ENCODE assay signal across 29 mouse cellular contexts in genomic region chr14:118611714-118612113, GRCm38 (mm10).
A peak's percentile ranks its signal among the peaks of the same experiment; 100 is the strongest.
DNase-seq lines count a peak whose midpoint lies in the region; ATAC-seq and TF ChIP-seq lines count a peak whose summit lies in the region.
"Had no signal": no experiment of that assay in that cellular context is flagged by ENCODE, and none has a peak within 500 bp of the region (broad histone marks: within the 10 kb centered on the region; RNA-seq: fewer than 3 reads in every experiment).

No protein-coding gene starts in this region.

- no peaks in the 10 kb centered on the region for H3K36me3 ChIP-seq in lung, embryonic 16.5 days (ENCODE audit: control insufficient read depth, insufficient read depth, low read length)
- no peaks in the 10 kb centered on the region for H3K36me3 ChIP-seq in stomach, postnatal 0 days (ENCODE audit: control insufficient read depth, insufficient read depth, low read length)
- no peaks in the 10 kb centered on the region for H3K36me3 ChIP-seq in hindbrain, embryonic 16.5 days (ENCODE audit: control insufficient read depth, insufficient read depth, low read length)
- H3K36me3 ChIP-seq: embryonic facial prominence, embryonic 10.5 days; embryonic facial prominence, embryonic 15.5 days; forebrain, embryonic 12.5 days; heart, embryonic 13.5 days; limb, embryonic 10.5 days; limb, embryonic 15.5 days; midbrain, embryonic 15.5 days; neural tube, embryonic 15.5 days had no signal

- intact Hi-C loops in left cerebral cortex, postnatal 14 days (cut with DNase I) = no loop called here

- no peak overlapping the region for H3K9ac ChIP-seq in lung, embryonic 16.5 days (ENCODE audit: low read length)
- H3K9ac ChIP-seq in stomach, postnatal 0 days (ENCODE audit: low read length) = no peak overlapping the region
- no peak overlapping the region for H3K9ac ChIP-seq in hindbrain, embryonic 16.5 days (ENCODE audit: low read depth, low read length)
- H3K9ac ChIP-seq: embryonic facial prominence, embryonic 15.5 days; forebrain, embryonic 12.5 days; forebrain, postnatal 0 days; heart, embryonic 13.5 days; hindbrain, embryonic 14.5 days; limb, embryonic 15.5 days; liver, embryonic 13.5 days; midbrain, embryonic 15.5 days; neural tube, embryonic 15.5 days had no signal

- peak; percentile 51 for ATAC-seq in lung, embryonic 16.5 days (ENCODE audit: low read depth)
- peak; percentile 90 for ATAC-seq in stomach, postnatal 0 days (ENCODE audit: low FRiP score, low TSS enrichment)
- ATAC-seq in hindbrain, embryonic 16.5 days = no peak
- ATAC-seq: forebrain, postnatal 0 days; midbrain, embryonic 15.5 days had no signal

- no peaks in the 10 kb centered on the region for H3K9me3 ChIP-seq in lung, embryonic 16.5 days (ENCODE audit: control insufficient read depth, low read length)
- H3K9me3 ChIP-seq in stomach, postnatal 0 days (ENCODE audit: control insufficient read depth, low read length) = no peaks in the 10 kb centered on the region
- H3K9me3 ChIP-seq in hindbrain, embryonic 16.5 days (ENCODE audit: control insufficient read depth, low read length) = no peaks in the 10 kb centered on the region
- H3K9me3 ChIP-seq: embryonic facial prominence, embryonic 10.5 days; embryonic facial prominence, embryonic 15.5 days; forebrain, embryonic 12.5 days; G1E; heart, embryonic 13.5 days; limb, embryonic 10.5 days; limb, embryonic 15.5 days; liver, embryonic 13.5 days; midbrain, embryonic 10.5 days; midbrain, embryonic 15.5 days; neural tube, embryonic 15.5 days had no signal

- H3K4me1 ChIP-seq in lung, embryonic 16.5 days (replicated peaks; ENCODE audit: control insufficient read depth, insufficient read depth, low read length) = no peaks in the 10 kb centered on the region; the same call in 1 of the 2 replicates
- no peaks in the 10 kb centered on the region for H3K4me1 ChIP-seq in stomach, postnatal 0 days (replicated peaks; ENCODE audit: control insufficient read depth, insufficient read depth)
- H3K4me1 ChIP-seq in hindbrain, embryonic 16.5 days (ENCODE audit: control insufficient read depth, insufficient read depth, low read depth, low read length) = no peaks in the 10 kb centered on the region
- H3K4me1 ChIP-seq: embryonic facial prominence, embryonic 10.5 days; embryonic facial prominence, embryonic 15.5 days; heart, embryonic 13.5 days; liver, embryonic 13.5 days; midbrain, embryonic 10.5 days; midbrain, embryonic 15.5 days; neural tube, embryonic 15.5 days had no signal

- peak; percentile 12 to 39 for DNase-seq in lung, adult 18-20 months
- DNase-seq in lung, postnatal 14 days = no peak
- peak; percentile 35 to 61 for DNase-seq in lung, postnatal 4 days
- DNase-seq in stomach, postnatal 0 days (ENCODE audit: low spot score) = peak; percentile 77
- no peak for DNase-seq in left cerebral cortex, postnatal 14 days (ENCODE audit: low spot score in 2 of 2)
- DNase-seq in T-cell, adult 2 months (ENCODE audit: low spot score) = no peak
- DNase-seq: adrenal gland, postnatal 10 days; cerebellum, adult 18-20 months; cerebellum, postnatal 14 days; forebrain, postnatal 0 days; gastrocnemius, postnatal 10 days; heart, postnatal 10 days; layer of hippocampus, postnatal 36 days; liver, embryonic 13.5 days; right cerebral cortex, postnatal 25 days had no signal

- WGBS in lung, embryonic 16.5 days = 40% methylated on average over 17 of the region's 17 CpGs
- WGBS in stomach, postnatal 0 days = 44% methylated on average over 17 of the region's 17 CpGs
- 89% methylated on average over 17 of the region's 17 CpGs for WGBS in hindbrain, embryonic 16.5 days

- no peaks in the 10 kb centered on the region for H3K27me3 ChIP-seq in lung, embryonic 16.5 days (ENCODE audit: control insufficient read depth, insufficient read depth, low read depth, low read length)
- H3K27me3 ChIP-seq in stomach, postnatal 0 days (ENCODE audit: control insufficient read depth, insufficient read depth, low read length) = no peaks in the 10 kb centered on the region
- no peaks in the 10 kb centered on the region for H3K27me3 ChIP-seq in hindbrain, embryonic 16.5 days (replicated peaks; ENCODE audit: control insufficient read depth, insufficient read depth, low read length)
- H3K27me3 ChIP-seq: embryonic facial prominence, embryonic 15.5 days; heart, embryonic 13.5 days; limb, embryonic 15.5 days; liver, embryonic 13.5 days; midbrain, embryonic 15.5 days; neural tube, embryonic 15.5 days had no signal

- peak overlapping the region; percentile 17; the same call in 1 of the 2 replicates for H3K4me2 ChIP-seq in lung, embryonic 16.5 days (ENCODE audit: low read depth, low read length)
- peak overlapping the region; percentile 2; the same call in 1 of the 2 replicates for H3K4me2 ChIP-seq in stomach, postnatal 0 days (replicated peaks; ENCODE audit: low read depth)
- no peak overlapping the region for H3K4me2 ChIP-seq in hindbrain, embryonic 16.5 days (ENCODE audit: low read length)
- H3K4me2 ChIP-seq: embryonic facial prominence, embryonic 15.5 days; forebrain, embryonic 12.5 days; heart, embryonic 13.5 days; hindbrain, embryonic 14.5 days; limb, embryonic 15.5 days; liver, embryonic 13.5 days; midbrain, embryonic 15.5 days; neural tube, embryonic 15.5 days had no signal

- no peak overlapping the region for H3K27ac ChIP-seq in lung, embryonic 16.5 days (ENCODE audit: low read length)
- no peak overlapping the region for H3K27ac ChIP-seq in stomach, postnatal 0 days (replicated peaks)
- H3K27ac ChIP-seq in hindbrain, embryonic 16.5 days (ENCODE audit: low read depth, low read length) = no peak overlapping the region
- H3K27ac ChIP-seq: embryonic facial prominence, embryonic 10.5 days; embryonic facial prominence, embryonic 15.5 days; forebrain, embryonic 12.5 days; heart, embryonic 13.5 days; hindbrain, embryonic 14.5 days; limb, embryonic 10.5 days; limb, embryonic 15.5 days; liver, embryonic 13.5 days; macrophage; midbrain, embryonic 10.5 days; midbrain, embryonic 15.5 days; neural tube, embryonic 15.5 days had no signal

- no peak for TF ChIP-seq CTCF in stomach, postnatal 0 days (IDR thresholded peaks at IDR 0.05; ENCODE audit: low read depth)

- no peak overlapping the region for H3K4me3 ChIP-seq in lung, embryonic 16.5 days (ENCODE audit: low read length)
- no peak overlapping the region for H3K4me3 ChIP-seq in stomach, postnatal 0 days (ENCODE audit: low read depth, low read length)
- H3K4me3 ChIP-seq in hindbrain, embryonic 16.5 days (ENCODE audit: low read length) = no peak overlapping the region
- H3K4me3 ChIP-seq: embryonic facial prominence, embryonic 10.5 days; embryonic facial prominence, embryonic 15.5 days; forebrain, embryonic 12.5 days; heart, embryonic 13.5 days; limb, embryonic 10.5 days; limb, embryonic 15.5 days; liver, embryonic 13.5 days; midbrain, embryonic 10.5 days; midbrain, embryonic 15.5 days; neural tube, embryonic 15.5 days had no signal

- no peak for TF ChIP-seq EP300 in stomach, postnatal 0 days (optimal IDR thresholded peaks at IDR 0.05)

Comparison
In these comparisons a context has a peak if more than half of its experiments do, and no peak if none do; other contexts are left out.
1. DNase-seq: peak in lung, adult 18-20 months (2 of 2), lung, postnatal 4 days (2 of 2) and stomach, postnatal 0 days (single experiment); none in lung, postnatal 14 days (single experiment), left cerebral cortex, postnatal 14 days (0 of 2) and T-cell, adult 2 months (single experiment).